Mouse (Mus musculus): ENCODE data around the gene Lgmn.

The Lgmn gene

DNA sequence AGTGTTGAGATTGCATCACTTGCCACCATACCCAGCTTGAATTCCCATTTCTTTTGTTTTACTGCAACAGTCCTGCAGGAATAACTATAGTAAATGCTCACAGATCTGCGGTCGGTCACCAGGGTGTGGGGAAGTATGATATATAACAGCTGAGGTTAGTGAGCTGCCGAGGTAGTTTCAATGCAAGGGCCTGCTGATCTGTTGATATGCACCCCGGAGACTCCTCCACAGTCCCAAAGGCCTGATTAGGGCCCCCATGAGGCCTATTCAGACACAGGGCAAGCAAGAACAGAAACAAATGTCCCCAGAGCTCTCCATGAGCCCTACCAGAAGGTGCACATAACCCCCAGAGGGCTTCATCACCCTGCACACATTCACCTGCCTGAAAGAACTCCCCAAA is 9.4 kb downstream of the Lgmn start:
- DNase-seq, result no peak

DNA sequence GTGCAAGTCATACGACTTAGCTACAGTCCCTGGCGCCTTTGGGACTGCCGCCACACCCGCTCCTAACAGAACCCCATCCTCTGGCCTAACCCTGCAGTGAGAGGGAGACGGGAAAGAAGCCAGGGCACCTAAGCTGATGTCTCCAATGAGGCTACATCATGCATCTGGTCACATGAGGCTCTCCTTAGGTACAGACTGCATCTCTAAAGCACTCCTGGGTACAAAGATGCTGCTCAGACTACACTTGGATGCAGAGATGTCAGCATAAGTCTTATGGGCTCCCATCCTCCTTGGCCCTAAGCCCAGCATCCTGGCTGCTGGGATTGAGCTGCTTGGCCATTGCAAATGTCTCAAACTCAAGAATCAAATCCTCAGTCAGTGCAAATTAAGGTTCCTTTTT is 10.0 kb downstream of the Lgmn start:
- DNase-seq, result no peak

DNA sequence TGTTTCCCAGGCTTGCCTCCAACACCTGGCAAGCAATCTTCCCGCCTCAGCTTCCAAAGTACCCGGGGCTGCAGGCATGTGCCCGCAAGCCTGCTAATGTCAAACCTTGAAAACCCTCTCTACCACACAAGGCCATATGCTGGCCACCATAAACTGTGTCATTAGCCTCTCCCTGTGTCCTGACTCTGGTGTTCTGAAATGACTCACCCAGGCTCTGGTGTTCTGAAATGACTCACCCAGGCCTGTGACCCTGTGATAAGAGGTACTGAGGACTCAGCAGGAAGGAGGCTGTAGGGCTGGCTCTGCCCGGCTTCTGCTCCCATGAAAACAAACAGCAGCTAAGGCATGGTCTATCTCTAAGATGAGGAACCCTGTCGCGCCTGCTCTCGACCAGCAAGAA is 13.3 kb downstream of the Lgmn start:
- DNase-seq, result no peak

DNA sequence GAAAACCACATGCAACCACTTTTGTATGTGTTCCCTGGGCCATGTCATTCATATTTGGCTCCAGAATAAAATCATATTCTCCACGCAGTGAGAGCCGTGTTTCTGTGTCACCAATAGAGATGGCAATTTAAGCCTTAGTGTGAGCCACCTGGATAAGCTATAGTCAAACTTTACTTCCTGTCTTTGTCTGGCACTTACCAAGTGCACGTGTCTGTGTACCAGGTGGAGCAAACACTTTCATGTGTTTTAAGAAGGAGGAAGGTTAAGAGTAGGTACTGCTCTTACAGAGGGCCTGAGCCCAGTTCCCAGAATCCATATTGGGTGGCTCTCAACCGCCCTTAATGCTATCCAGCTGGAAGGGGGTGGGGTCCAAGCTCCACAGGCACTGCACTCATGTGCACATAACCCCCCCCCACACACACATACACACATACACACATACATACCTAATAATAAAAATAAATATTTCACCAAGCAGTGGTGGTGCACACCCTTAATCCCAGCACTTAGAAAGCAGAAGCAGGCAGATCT is 14.5 kb downstream of the Lgmn start:
- no peak for DNase-seq

DNA sequence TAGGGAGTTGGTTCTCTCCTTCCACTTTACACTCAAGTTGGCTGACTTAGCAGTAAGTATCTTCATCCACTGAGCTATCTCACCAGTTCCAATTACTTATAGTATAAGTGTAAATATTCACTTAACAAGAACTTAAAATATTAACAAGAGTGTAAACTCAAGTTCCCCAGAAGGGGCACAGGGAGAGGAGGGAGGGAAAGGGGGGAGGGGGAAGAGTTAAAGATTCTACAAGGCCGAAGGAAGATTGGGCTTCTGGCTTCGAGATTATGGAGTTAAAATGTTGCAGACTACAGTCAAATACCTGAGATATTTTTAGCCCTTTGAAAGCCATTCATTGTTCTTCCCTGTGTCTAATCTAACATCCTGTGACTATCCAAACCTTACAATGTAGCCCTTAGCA is 15.2 kb downstream of the Lgmn start:
- no peak for DNase-seq

DNA sequence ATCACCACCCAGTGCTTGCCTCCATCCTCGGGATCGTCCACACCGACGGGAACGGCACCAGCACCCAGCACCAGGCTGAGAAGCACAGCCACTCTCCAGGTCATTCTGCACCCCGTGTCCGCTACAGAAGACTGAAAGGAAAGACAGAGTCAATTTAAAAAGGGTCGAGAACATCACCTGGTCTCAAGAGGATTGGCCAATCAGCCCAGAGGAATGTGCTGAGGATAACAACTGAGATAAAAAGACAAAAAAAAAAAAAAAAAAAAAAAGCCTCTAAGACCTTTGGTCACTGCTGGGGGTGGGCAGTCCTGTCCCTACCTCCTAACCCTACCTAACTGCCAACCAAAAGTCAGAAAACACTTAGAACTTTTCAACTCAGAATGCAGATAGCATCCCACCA is 16.0 kb downstream of the Lgmn start:
- no peak for DNase-seq

DNA sequence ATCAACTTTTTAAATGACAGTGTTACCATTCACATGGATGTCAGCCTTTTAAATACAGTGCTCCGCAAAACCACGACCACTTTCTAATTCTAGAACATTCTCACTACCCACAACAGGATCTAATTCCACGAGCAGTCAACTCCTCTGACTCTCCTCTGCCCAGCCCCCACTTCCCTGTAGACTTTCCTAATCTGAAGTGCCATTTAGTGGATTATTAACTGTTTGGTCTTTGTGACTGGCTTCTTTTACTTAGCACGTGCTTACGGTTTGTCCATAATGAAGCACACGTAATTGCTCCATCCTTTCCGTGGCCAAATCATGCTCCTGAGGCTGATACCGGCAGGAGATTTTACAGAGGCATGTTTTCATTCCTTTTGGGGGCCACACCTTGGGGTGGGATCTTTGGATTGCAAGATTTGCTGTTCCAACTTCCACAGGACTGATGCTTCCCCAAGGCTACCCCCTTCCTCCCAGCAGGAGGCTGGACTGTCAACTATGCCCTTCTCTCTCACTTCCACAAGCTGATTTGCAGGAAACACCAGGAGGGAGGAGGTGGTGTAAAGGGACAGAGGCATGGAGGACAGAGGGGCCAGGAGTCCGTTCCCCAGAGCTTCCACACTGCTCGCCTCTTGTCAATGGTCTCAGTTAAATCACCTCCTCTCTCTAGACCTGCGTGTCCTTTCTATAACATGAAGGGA is 16.8 kb downstream of the Lgmn start:
- DNase-seq, result no peak

DNA sequence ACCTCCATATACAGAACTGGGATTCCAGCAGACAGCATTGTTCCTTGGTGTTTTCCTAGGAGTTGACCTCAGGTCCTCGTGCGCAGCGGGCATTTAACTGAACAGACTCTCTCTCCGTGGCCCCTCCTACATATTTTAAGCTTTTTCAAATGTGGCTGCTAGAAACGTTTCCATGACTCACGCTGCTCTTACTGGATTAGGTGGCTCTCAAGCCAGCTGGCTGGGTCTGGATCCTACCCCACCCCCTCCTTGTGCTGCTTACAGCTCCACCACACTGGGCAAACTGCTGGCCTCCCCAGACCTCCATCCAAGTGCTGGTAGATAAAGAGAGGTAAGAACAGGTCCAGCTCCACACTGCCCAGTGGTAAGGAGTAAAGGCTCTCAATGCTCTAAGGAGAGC is 17.5 kb downstream of the Lgmn start:
- DNase-seq, result no peak

DNA sequence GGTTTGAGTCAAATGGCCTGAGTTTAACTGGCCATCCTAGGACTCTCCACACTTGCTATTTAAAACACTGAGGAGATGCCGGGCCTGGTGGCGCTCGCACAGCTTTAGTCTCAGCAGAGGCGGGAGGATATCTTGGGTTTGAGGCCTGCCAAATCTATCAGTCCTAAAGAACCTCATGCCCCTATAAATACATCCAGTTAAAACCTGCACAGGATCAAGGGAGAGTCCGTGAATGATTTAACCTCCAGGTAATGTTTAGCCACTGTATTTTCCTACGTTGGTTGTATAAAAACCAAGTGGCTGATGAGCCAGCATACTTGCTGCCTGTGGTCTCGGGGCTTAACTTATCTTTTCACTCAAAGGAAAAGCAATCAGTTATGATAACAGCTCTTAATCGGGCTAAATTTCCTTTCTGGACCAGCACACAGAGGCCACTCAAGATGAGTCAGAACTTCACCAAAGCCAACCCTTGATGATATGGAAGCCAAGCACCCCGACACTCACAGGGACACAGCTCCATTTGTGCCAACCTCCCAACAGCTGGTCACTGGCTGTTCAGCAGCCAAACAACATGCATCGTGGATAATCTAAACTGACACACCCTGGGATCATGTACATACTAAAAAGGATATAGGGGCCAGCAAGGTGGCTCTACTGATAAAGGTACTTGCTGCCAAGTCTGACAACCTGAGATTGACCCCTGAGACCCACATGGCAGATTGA is 19.3 kb downstream of the Lgmn start:
- no peak for DNase-seq

DNA sequence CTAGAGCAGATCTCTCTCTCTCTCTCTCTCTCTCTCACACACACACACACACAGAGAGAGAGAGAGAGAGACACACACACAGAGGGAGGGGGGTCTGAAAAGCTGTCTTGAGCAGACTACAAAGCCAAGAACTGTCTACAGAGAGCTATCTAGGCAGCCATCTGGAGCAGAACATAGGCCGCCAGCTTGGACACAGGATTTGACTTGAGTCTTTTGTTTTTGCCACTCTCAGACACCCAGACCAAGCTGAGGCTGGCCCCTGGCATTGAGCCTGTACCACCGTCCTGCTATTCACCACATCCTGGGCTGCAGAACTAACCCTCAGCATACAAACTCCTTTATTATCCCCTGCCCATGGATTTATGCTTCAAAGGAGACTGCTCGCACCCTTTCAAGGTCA is 20.1 kb downstream of the Lgmn start:
- DNase-seq, result no peak

DNA sequence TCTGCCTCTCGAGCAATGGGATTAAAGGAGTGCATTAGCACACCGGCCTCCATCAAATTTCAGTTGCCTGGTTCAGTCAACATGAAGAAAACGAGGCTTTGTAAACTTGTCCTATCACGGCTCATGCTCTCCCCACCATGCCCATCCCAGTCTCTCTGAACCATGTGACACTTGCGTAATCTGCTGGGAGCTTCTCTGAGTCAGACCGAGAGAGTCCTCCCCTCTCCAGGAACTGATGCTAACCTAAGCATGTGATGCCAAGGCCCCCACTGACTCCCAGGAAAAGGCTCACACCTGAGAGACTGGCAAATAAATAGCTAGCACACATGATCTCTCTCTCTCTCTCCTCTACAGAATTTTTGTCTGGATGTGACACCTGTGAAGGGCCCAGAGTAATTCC is 21.9 kb downstream of the Lgmn start:
- no peak for DNase-seq

DNA sequence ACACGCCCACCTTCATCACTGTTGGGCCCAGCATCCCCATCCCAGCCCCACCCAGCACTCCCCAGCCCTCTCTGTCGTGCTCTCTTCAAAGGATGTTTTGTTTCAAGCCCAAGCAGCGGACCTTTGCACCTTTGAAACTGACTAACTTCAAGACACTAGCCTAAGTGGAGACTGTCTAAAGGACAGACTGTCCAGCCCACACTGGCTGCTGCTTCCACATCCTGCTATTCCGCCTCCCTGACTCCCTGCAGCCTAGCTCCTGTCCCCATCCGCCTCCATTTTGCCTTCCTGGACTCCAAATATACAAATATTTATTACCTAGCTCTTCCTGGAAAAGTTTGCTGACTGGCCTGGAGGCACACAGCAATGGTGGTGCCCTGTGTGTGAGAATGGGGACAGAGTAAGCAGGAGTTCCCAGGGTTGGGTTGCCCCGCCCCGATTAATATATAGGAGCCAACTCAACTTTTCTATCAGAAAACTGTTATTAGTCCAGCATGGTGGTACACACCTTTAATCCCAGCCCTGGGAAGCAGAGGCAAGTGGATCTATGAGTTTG is 22.6 kb downstream of the Lgmn start:
- no peak for DNase-seq

DNA sequence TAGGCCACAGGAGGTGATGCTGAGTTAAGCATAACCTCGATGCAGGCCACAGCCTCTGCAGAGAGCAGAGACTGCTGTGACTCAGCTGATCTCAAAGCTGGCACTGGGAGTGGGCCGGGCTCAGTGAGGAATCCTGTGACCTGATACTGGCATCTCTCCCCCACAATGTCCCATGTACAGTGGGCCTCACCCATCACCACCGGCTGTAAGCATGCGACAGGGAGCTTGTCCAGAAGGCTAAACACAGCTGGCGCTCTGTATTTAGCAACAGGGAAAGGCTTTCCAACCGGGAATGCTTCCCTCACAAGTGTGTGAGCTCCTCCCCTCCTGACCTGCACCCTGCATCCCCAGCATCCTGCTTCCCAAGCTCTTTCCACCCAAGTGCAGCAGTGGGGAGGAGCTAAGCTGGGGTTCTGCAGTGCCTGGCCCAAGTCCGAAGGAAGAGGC is 23.2 kb downstream of the Lgmn start:
- DNase-seq, result no peak

DNA sequence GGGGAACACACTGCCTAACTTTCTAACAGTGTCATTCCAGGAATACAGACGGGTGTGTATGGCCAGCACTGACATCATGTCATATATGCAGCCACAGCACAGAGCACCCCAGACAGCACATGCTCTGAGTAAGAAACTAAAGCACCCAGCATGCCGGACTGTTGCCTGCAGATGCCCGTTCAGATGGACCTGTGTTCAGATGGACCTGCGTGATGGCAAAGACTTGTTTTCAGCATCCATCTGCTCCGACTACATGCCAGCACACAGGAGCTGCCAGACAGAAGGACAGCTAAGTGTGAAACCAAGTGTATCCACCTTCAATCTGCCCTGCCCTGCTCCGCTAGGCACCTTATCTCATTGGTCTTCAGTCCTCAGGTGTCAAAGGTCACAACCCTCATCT is 24.9 kb downstream of the Lgmn start:
- DNase-seq, result no peak

DNA sequence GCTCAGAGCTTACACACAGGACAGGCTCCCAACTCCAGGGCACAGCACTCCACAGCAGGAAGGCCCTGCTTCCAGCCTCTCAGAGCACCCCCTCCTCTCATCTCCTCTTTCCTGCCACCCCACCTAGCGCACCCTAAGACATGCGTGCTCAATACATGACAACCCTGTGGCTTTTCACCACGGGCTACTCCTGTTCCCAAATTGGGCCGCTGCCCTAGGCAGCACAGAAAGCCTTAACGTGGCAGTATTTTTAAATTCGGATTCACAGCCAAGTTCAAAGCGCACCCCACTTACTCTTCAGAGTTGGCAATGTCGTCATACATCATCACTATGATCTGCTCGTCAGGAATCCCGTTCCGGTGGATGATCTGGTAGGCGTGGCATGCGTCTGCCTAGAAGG is 26.4 kb downstream of the Lgmn start:
- DNase-seq, result no peak

DNA sequence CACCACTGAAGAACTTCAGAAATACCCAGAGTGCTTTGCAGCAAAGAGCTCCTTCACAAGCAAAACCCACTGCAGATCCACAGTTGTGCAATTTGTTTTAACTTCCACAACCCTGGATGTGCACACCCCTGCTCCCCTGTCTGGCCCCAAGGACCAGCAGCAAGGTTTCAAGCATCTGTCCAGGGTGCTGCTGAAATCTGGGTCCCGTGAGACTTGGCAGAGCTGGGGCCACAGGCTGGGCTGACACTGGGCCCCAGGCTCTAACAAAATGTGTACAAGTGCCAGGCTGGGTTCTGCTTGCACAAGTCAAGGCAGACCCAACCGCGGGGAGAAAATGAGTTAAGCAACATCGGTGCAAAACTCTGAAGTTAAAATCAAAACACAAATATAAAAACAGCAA is 41.0 kb downstream of the Lgmn start:
- no peak for DNase-seq

DNA sequence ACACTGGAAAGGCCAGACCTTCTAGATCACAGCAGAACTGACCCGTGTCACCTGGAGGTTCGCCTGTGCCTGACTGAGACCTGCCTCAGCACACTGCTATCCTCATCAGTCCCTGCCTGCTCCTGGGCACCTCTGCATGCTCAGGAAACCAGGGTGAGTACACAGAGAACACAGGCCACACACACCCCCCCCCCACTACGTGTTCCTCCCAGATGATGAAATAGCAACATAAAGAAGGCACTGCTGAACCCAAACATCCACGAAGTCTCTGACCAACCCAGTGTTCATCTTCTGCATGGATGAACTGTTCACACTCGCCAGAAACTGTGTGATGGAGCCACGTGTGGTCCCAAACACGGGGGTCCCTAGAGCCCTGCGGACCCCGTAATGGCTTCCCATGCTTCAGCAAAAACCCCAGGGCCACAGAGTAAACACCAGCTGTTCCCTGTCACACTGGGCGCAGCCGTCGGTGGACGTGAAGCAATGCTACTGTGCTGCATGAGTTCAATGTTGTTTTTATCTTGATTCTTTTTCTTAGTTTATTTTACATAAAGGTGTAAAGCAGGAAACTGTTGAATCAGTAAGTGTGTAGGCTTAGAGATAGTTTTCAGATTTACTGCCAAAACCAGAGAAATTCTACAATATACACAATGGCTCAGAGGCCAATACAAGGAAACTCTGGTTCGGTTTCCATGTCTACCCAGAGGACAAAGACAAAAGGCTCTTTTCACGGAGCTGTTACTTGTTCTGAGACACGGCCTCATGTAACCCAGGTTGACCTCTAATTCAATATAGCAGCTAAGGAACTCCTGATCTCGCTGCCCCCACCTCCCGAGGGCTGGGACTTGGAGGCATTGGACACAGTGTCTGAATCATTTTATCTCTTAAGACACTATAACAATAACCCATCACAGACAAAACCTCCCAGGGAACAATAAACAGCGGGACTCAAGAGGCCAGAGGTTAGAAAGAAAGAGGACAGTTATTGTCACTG is 43.3 kb downstream of the Lgmn start:
- DNase-seq, result no peak

DNA sequence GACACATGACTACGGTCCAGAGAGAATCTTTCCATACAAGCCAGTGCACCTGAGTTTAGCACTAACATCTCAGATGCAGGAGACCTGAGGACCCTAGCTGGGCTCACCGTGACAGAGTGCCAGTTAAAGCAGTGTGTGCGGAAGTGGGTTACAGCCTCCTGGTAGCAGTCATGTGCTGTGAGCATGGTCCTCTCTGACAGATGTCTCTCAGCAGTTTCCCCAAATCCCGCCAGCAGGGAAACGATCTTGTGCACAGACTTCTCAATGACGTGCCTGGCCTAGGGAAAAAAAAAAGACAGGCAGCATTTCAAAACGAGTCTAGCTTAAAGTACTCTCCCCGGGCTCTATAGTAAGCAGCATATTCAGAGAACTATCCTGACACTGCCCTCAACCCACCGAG is 44.1 kb downstream of the Lgmn start:
- no peak for DNase-seq

DNA sequence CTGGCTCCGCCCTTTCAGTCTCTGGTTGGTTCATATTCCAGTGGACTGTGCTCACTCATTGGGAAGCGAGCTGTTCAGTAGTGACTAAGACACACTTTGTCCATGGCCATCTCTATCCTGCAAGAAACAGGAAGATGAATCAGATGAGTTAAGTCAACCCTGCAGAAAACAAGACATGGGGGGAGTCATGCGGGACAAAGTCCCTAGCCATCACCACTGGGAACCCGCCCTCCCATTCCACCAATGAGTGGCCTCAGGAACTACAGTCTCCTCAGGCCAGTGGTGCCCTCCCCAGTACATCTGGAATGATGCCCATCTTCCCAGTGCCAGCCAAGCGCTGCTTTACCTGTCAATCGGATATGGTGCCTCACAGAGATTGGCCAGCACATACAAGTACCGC is 45.1 kb downstream of the Lgmn start:
- DNase-seq, result no peak

DNA sequence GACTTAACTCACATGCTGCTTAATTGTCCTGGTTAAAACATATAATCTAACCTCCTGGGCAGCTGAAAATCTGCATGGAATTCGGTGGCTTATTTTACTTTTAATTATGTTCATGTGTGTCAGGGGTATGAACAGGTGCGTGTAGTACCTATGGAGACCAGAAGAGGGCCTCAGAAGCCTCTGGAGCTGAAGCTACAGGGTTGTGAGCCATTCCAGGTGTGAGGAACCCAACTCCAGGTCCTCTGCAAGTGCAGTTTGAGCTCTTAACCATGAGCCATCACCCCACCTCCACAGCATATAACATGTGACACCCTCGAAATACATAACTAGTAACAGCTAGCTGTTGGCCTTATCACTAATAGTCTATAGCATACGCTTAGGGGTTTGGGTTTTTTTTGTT is 47.6 kb downstream of the Lgmn start:
- peak in 1 of 2 experiments; percentile 49 for DNase-seq

DNA sequence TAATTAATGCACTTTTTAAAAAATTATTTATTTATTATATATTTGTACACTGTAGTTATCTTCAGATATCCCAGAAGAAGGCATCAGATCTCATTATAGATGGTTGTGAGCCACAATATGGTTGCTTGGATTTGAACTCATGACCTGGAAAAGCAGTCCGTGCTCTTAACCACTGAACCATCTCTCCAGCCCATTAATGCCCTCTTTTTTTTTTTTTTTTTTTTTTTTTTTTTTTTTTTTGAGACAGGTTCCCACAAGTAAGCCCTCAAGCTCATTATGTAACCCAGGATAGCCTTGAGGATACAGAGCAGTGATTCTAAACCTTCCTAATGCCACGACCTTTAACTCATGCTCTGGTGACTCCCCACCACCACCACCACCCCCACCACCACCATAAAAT is 48.5 kb downstream of the Lgmn start:
- DNase-seq, result no peak

DNA sequence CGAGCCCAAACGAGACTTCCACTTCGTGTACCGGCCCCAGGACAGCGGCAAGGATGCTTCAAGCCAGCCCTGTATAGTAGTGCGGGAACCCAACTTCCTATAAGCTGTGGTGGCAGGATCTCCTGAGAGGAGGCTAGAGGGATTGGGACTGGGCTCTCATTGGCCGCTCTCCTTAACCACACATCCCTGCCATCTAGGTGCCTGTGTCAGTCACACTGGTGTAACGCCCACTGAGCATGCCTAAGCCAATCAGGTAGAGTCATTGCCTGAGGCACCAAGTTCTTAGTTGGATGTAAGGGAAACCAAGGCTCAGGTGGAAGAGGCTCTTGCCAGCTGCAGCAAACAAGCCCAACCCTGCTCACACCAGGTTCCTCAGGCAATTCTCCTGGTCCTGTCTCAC is 49.6 kb downstream of the Lgmn start:
- DNase-seq, result no peak
